Mouse (Mus musculus) T-cell, adult 2 months (primary cell): ENCODE results near the gene Il22ra2.

Experiments
- DNase-seq: peaks from one replicate; pipeline ENCODE4 v3.0.0; 2022; ENCODE audit warnings: low spot score

Gene Il22ra2

GRCm38 (mm10) chr10:19601502-19601901, 20.3 kb upstream of the Il22ra2 start:
- peak; percentile 66 for DNase-seq

GRCm38 (mm10) chr10:19603231-19603630, 18.6 kb upstream of the Il22ra2 start:
- DNase-seq, result no peak

DNA sequence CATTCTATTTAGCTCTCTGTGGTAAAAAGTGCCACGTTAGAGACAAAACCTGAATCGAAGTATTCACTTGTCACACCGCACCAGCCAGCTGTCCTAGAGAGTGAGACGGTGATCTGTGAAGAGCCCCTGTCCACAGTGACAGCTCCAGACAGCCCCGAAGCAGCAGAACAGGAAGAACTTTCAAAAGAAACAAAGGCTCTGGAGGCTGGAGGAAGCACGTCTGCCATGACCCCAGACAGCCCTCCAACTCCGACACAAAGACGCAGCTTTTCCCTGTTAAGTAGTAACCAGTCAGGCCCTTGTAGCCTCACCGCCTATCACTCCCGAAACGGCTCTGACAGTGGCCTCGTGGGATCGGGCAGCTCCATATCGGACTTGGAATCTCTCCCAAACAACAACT, 12.7 kb upstream of the Il22ra2 start:
- DNase-seq, result no peak

DNA sequence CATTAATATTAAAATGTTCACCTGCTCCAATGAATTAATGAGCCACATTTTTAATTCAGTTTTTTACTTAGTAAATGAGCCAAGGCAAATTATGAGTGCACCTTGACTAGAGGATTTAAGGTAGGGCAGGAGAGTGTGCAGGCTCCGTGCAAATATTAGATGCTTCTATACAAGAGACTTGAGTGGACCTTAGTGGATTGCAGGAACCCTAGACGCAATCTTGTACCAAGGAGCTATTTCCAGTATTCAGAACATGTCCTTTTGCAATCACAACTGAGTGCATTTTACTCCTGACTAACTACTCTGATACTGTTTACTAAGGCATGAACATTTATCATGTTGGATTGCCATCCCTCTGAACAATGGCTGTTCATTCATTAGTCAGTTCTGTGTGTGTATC, 10.2 kb upstream of the Il22ra2 start:
- DNase-seq, result no peak

GRCm38 (mm10) chr10:19613111-19613753, 8.6 kb upstream of the Il22ra2 start:
- DNase-seq, result peak; percentile 34

GRCm38 (mm10) chr10:19619736-19620135, 2.1 kb upstream of the Il22ra2 start:
- peak; percentile 60 for DNase-seq

GRCm38 (mm10) chr10:19624617-19625016, 2.8 kb downstream of the Il22ra2 start:
- DNase-seq, result no peak

DNA sequence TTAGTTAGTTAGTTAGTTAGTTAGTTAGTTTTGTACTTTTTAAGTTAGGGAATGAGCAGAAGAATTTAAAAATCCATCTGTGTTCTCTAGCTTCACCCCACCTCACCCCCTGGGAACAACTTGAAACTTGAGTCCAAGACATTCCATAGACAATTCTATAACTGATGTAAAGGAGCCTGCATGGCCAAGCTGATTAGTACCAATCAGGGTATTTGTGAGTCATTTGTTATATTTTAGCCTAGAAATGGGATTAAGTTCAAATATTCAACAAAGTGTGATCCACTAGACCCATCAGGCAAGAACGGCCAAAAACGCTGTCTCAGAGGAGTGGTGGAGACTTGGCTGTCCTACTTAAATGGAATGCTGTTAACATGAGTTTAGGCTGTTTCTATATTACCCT, 5.5 kb downstream of the Il22ra2 start:
- DNase-seq, result no peak

GRCm38 (mm10) chr10:19627748-19628147, 6.0 kb downstream of the Il22ra2 start:
- no peak for DNase-seq

DNA sequence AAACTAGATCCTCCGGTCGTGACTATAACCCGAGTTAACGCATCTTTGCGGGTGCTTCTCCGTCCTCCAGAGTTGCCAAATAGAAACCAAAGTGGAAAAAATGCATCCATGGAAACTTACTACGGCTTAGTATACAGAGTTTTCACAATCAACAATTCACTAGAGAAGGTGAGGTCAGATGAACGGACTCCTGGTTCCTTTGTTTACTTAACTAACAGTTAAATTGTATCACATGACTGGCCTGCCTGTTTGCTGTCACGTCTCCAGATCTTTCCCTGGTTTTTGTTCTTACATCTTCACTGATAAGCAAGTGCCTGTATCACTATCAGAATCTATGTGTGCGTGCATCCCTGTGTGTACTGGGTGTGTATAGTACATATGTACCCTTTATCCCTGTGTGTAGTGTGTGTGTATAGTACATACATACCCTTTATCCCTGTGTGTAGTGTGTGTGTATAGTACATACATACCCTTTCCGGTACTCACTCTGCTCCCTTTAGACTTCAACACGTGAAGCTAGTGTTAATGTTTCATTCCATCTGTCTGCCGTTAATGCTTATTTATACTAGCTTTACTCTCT, 9.9 kb downstream of the Il22ra2 start:
- DNase-seq, result no peak

GRCm38 (mm10) chr10:19638851-19639250, 17.1 kb downstream of the Il22ra2 start:
- DNase-seq, result no peak

- DNase-seq, result no peak
These were observed 17.8 kb downstream of the Il22ra2 start for GRCm38 (mm10) chr10:19639630-19640029.

GRCm38 (mm10) chr10:19645119-19645518, 23.3 kb downstream of the Il22ra2 start:
- DNase-seq, result no peak

- DNase-seq, result no peak
These were observed 35.6 kb downstream of the Il22ra2 start for GRCm38 (mm10) chr10:19657426-19657825.

DNA sequence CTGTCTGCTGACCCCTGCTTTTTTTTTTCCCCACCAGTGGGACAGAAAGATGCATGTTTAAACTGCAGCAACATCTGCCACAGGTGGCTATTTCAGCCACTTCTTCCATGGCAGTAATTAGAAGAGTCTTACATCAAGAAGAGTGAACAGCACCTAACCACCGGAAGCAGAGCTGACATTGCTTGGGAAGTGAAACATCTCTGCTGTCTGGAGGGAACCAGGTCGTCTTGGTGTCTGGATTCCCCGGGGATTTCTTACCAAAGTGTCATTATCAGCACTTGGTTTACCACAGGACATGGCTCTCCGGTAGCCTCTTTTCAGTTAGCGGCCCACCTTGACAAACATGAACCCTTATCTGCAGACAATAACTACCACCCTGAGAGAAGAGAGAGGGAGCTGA, 38.2 kb downstream of the Il22ra2 start:
- DNase-seq, result no peak

DNA sequence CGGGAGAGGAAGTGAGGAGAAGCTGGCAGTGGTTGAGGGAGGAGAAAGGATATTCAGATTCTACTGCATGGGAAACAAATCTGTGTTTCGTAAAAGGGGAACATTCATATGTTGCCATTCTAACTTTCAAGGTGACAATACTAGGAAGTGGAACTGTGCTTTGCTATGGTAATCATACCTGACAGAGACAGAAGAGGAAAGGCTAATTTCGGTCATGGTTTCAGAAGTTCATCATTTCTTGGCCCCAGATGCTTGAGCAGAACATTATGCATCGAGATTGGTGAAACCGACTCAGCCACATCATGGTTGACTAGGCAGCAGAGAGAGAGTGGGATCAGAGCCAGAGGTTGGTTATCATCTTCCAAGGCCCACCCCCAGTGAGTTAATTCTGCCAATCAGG, 47.2 kb downstream of the Il22ra2 start:
- no peak for DNase-seq

DNA sequence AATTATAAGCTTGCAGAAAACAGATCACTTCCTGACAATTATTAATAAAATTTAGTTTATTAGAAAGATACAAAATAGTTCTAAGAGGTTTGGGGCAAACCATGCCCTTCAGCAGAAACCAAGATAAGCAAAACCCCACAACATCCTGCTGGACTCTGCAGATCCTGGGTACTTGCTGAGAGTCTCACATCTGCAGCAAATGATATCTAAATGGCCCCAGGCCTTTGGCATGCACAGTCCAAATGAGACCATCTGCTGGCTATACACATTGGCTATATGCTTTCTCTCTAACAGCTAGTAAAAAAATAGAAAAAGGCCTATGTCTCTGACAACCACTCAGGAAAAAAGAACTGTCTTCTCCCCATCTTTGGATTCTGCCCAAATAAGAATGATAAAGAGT, 50.2 kb downstream of the Il22ra2 start:
- DNase-seq, result no peak

GRCm38 (mm10) chr10:19673146-19673545, 51.3 kb downstream of the Il22ra2 start:
- no peak for DNase-seq
